Comparison of ENCODE assay signal across 17 mouse cellular contexts in the genomic region with DNA sequence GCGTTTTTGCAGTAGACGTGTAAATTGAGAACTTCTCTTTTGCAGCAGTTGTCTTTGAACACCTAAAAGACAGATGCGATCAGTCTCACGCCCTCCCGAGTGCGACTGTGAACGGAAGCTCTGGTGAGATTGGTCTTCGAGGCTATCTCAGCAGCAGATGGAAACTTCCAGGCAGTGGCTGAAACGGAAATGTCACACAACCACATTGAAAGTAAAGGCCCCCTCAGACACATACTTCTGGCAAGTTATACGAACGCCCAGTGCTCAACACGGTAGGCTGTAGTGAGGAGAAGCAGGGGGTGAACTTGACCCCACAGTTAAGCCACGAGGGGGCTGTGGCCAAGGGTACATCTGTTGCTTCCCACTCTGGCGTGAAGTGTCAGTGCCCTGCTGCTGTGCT. TPM values are rescaled to one million over a fixed set of nuclear protein-coding genes. Genes with fewer than 3 reads are reported as not detected.
DNase-seq lines count a peak whose midpoint lies in the region; ATAC-seq lines count a peak whose summit lies in the region.
"Had no signal": no experiment of that assay in that cellular context is flagged by ENCODE, and none has a peak within 500 bp of the region (broad histone marks: within the 10 kb centered on the region; RNA-seq: fewer than 3 reads in every experiment).

No protein-coding gene starts in this region.

- ATAC-seq in heart, embryonic 11.5 days (replicated peaks; ENCODE audit: insufficient number of reproducible peaks, low FRiP score, low TSS enrichment) = no peak
- ATAC-seq in kidney, embryonic 16.5 days (ENCODE audit: low FRiP score, low TSS enrichment) = no peak
- ATAC-seq in activated CD4-positive, CD25-positive, alpha-beta regulatory T cell, adult 4 months = peak; percentile 77
- ATAC-seq: midbrain, embryonic 15.5 days; Patski had no signal

- no peak overlapping the region for H3K9ac ChIP-seq in heart, embryonic 11.5 days (ENCODE audit: low read depth, low read length)
- no peak overlapping the region for H3K9ac ChIP-seq in kidney, embryonic 16.5 days (replicated peaks; ENCODE audit: low read length)
- H3K9ac ChIP-seq: limb, embryonic 12.5 days; liver, embryonic 13.5 days; lung, embryonic 15.5 days; midbrain, embryonic 15.5 days had no signal

- no peak overlapping the region for H3K4me3 ChIP-seq in heart, embryonic 11.5 days (ENCODE audit: low read depth, low read length)
- no peak overlapping the region for H3K4me3 ChIP-seq in kidney, embryonic 16.5 days (ENCODE audit: low read length)
- H3K4me3 ChIP-seq: limb, embryonic 12.5 days; liver, embryonic 13.5 days; lung, embryonic 15.5 days; midbrain, embryonic 15.5 days had no signal

- WGBS in heart, embryonic 11.5 days (ENCODE audit: insufficient replicate concordance) = 76% methylated on average over 14 of the region's 14 CpGs
- 66% methylated on average over 14 of the region's 14 CpGs for WGBS in kidney, embryonic 16.5 days

- peak overlapping the region; percentile 62; the same call in 1 of the 2 replicates for H3K27ac ChIP-seq in heart, embryonic 11.5 days (ENCODE audit: low read depth, low read length)
- H3K27ac ChIP-seq in kidney, embryonic 16.5 days (ENCODE audit: low read length) = peak overlapping the region; percentile 54; the same call in 1 of the 2 replicates
- H3K27ac ChIP-seq: kidney, postnatal 0 days; limb, embryonic 12.5 days; liver, embryonic 13.5 days; midbrain, embryonic 15.5 days had no signal

- peaks cover 16% of the 10 kb centered on the region for H3K4me1 ChIP-seq in heart, embryonic 11.5 days (ENCODE audit: control insufficient read depth, insufficient read depth, low read length)
- peaks cover 5% of the 10 kb centered on the region; the same call in 1 of the 2 replicates for H3K4me1 ChIP-seq in kidney, embryonic 16.5 days (ENCODE audit: insufficient read depth, low read length)
- H3K4me1 ChIP-seq: limb, embryonic 12.5 days; liver, embryonic 13.5 days; midbrain, embryonic 15.5 days had no signal

- H3K9me3 ChIP-seq in heart, embryonic 11.5 days (replicated peaks; ENCODE audit: control insufficient read depth, low read length) = no peaks in the 10 kb centered on the region
- H3K9me3 ChIP-seq in kidney, embryonic 16.5 days (ENCODE audit: low read length) = peaks cover 7% of the 10 kb centered on the region
- H3K9me3 ChIP-seq: midbrain, embryonic 15.5 days had no signal

- peaks cover 9% of the 10 kb centered on the region for H3K36me3 ChIP-seq in heart, embryonic 11.5 days (ENCODE audit: control insufficient read depth, insufficient read depth, low read length)
- H3K36me3 ChIP-seq in kidney, embryonic 16.5 days (ENCODE audit: insufficient read depth, low read length) = peaks cover 61% of the 10 kb centered on the region
- H3K36me3 ChIP-seq: midbrain, embryonic 15.5 days had no signal

- H3K4me2 ChIP-seq in heart, embryonic 11.5 days = no peak overlapping the region
- H3K4me2 ChIP-seq in kidney, embryonic 16.5 days (replicated peaks; ENCODE audit: low read depth, low read length) = no peak overlapping the region
- H3K4me2 ChIP-seq: limb, embryonic 12.5 days; liver, embryonic 13.5 days; lung, embryonic 15.5 days; midbrain, embryonic 15.5 days had no signal

- DNase-seq in heart, adult 18-20 months = no peak
- DNase-seq in kidney, adult 18-20 months = no peak
- peak; percentile 39 to 53 for DNase-seq in natural killer cell, adult 2 months (ENCODE audit: low spot score in 2 of 2)
- no peak for DNase-seq in ovary, adult 18-20 months (ENCODE audit: low spot score)
- DNase-seq in layer of hippocampus, adult 18-20 months (ENCODE audit: low spot score in 2 of 2) = no peak
- DNase-seq: cerebellum, postnatal 10 days; gastrocnemius, postnatal 10 days; liver, embryonic 13.5 days; thymus, postnatal 4 days had no signal

- no peaks in the 10 kb centered on the region for H3K27me3 ChIP-seq in heart, embryonic 11.5 days (ENCODE audit: control insufficient read depth, insufficient read depth, low read length)
- no peaks in the 10 kb centered on the region for H3K27me3 ChIP-seq in kidney, embryonic 16.5 days (ENCODE audit: insufficient read depth, low read length)
- H3K27me3 ChIP-seq: limb, embryonic 12.5 days; liver, embryonic 13.5 days; lung, embryonic 15.5 days; midbrain, embryonic 15.5 days; Patski had no signal

RNA-seq across cellular contexts. Expression of gene Traf5, which starts 29.7 kb away (rescaled TPM):
- polyA plus RNA-seq in heart, embryonic 11.5 days (2014; fragmentation: Nextera tagmentation; extraction: Ambion mirVana) = 10.1 and 11.2 TPM in 2 replicates
- total RNA-seq in heart, adult 18-20 months (2021) = 1 to 10 TPM; 5.7 to 6.9 TPM
- 23.6 and 25.2 TPM in 2 replicates for polyA plus RNA-seq in kidney, embryonic 16.5 days (2015; fragmentation: Nextera tagmentation; extraction: Ambion mirVana)
- 10 to 100 TPM; 54.1 to 58.9 TPM for polyA plus RNA-seq in activated CD4-positive, CD25-positive, alpha-beta regulatory T cell, adult 4 months (2017; shearing (Covaris generic))
- total RNA-seq in layer of hippocampus, adult 18-20 months (2021) = 1 to 10 TPM; 3.3 to 4.6 TPM

Comparison
In these comparisons a context has a peak if more than half of its experiments do, and no peak if none do; other contexts are left out.
1. DNase-seq: peak in natural killer cell, adult 2 months (2 of 2); none in heart, adult 18-20 months (0 of 2), kidney, adult 18-20 months (single experiment), ovary, adult 18-20 months (single experiment) and layer of hippocampus, adult 18-20 months (0 of 2).